Mouse (Mus musculus) cerebellum, adult 11 months (tissue): ENCODE measurements around the gene Unc79.

Source experiments
- DNase-seq: peaks from one replicate; pipeline ENCODE4 v3.0.0; 2022

Unc79 gene

GRCm38 (mm10) chr12:103211078-103211477, 262.4 kb downstream of the Unc79 start:
- no peak for DNase-seq

GRCm38 (mm10) chr12:103213591-103213990, 264.9 kb downstream of the Unc79 start:
- DNase-seq: no peak

- DNase-seq: no peak
These were observed 265.6 kb downstream of the Unc79 start for GRCm38 (mm10) chr12:103214270-103214669.

GRCm38 (mm10) chr12:103214797-103215196, 266.1 kb downstream of the Unc79 start:
- DNase-seq: no peak

GRCm38 (mm10) chr12:103215877-103216610, 267.4 kb downstream of the Unc79 start:
- no peak for DNase-seq

- no peak for DNase-seq
These were observed 275.0 kb downstream of the Unc79 start for GRCm38 (mm10) chr12:103223671-103224070.

GRCm38 (mm10) chr12:103226121-103226520, 277.5 kb downstream of the Unc79 start:
- DNase-seq: no peak

- no peak for DNase-seq
These were observed 280.4 kb downstream of the Unc79 start for GRCm38 (mm10) chr12:103229058-103229457.
